Mouse (Mus musculus): ENCODE data around the gene S1pr4. TPM values are rescaled to one million over a fixed set of nuclear protein-coding genes. Genes with fewer than 3 reads are reported as not detected.
A peak's percentile ranks its signal among the peaks of the same experiment; 100 is the strongest.

S1pr4 gene
- polyA plus RNA-seq, 1 experiment: not detected

DNA sequence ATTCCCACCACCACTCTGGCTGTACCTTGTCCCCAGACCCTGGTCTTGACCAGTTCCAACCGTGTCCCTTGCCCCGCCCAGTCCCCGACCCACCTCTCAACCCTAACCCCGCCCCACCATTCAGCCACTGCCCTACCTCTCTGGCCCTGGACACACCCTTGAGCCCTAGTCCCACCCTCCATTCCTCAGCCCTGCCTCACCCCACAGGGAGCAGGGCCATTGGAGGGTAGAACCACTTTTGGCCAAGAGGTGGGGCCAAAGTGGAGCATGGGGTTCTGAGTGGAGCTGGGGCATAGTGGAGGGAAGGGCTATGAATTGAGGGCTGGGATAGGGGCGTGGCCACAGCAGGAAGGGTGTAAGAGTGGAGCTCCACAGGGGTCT lies 34.7 kb downstream of the S1pr4 start:
- Histone ChIP-seq H3K4me3 (no peak overlapping the region), H3K4me2 (ENCODE audit: low read depth) (peak overlapping the region; percentile 58), H3K27me3 (ENCODE audit: control insufficient read depth, insufficient read depth, insufficient read length) (peaks cover 38% of the 10 kb centered on the region), H3K36me3 (ENCODE audit: control insufficient read depth, insufficient read depth) (no peaks in the 10 kb centered on the region), H3ac (ENCODE audit: control insufficient read depth, insufficient read length) (no peak overlapping the region), H3K79me2 (ENCODE audit: control insufficient read depth, insufficient read depth) (no peaks in the 10 kb centered on the region)
- TF ChIP-seq E2F4 (IDR thresholded peaks at IDR 0.05; ENCODE audit: insufficient read depth): no peak
- no peak for TF ChIP-seq CEBPB (IDR thresholded peaks at IDR 0.05; ENCODE audit: insufficient read depth, poor library complexity, severe bottlenecking)
- no peak for TF ChIP-seq TCF12 (IDR thresholded peaks at IDR 0.05; ENCODE audit: insufficient read depth, poor library complexity, severe bottlenecking)
- TF ChIP-seq TCF3 (IDR thresholded peaks at IDR 0.05; ENCODE audit: insufficient read length, low read depth): no peak
- no peak for TF ChIP-seq REST (IDR thresholded peaks at IDR 0.05; ENCODE audit: insufficient read depth, insufficient read length)
- TF ChIP-seq MAX (IDR thresholded peaks at IDR 0.05; ENCODE audit: low read depth): no peak
- no peak for TF ChIP-seq MYOG (IDR thresholded peaks at IDR 0.05; ENCODE audit: control insufficient read depth in 1 of 3, insufficient read depth in 1 of 3, insufficient read length in 2 of 3, low read depth in 2 of 3)
- no peak for TF ChIP-seq POLR2AphosphoS2 (IDR thresholded peaks at IDR 0.05; ENCODE audit: insufficient read length, low read depth)
- TF ChIP-seq SRF (IDR thresholded peaks at IDR 0.05; ENCODE audit: control insufficient read depth, insufficient read length, low read depth): no peak
- no peak for TF ChIP-seq POLR2A (IDR thresholded peaks at IDR 0.05; ENCODE audit: insufficient read length, low read depth)
- no peak for TF ChIP-seq USF1 (IDR thresholded peaks at IDR 0.05; ENCODE audit: low read depth)

DNA sequence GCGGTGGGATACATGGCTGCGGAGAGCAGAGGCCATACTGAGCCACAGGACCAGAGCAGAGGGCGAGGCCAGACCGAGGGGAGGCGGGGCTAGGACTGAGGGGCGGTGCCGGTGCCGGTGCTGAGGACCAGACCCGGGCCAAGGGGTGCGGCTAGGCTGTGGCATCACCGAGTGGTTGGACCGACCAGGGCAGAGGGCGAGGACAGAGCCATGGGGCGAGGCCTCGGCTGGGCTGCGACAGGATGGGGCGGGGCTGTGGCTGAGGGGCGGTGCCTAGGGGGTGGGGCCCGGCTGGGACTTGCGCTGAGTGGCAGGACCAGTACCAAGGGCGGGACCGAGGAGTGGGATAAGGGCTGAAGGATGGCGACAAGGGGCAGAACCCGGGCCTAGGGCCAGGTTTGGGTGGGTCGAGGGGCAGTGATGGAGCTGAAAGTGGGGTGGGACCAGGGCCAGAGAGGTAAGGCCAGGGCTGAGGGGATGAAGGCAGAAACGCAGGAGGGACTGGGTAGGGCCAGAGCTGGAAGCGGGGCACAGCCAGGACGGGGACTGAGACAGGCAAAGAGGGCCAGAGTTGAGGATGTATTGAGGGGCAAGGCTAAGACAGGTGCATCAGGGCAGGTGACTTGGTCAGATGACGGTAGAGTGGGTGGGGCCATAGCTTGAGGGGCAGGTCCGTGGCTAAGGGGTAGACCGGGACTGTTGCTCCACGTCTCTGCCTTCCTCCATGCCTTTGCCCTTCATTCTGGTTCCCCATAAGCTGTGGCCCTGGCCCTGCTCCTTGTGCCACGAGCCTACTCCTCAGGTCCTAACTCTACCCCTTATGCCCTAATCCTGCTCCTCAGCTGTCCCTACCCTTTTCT lies 35.3 kb downstream of the S1pr4 start:
- H3K36me3 ChIP-seq (ENCODE audit: control insufficient read depth, insufficient read depth): no peaks in the 10 kb centered on the region
- H3K27me3 ChIP-seq (ENCODE audit: control insufficient read depth, insufficient read depth, insufficient read length): peaks cover 32% of the 10 kb centered on the region
- TF ChIP-seq POLR2A (IDR thresholded peaks at IDR 0.05; ENCODE audit: insufficient read length, low read depth) (peak; percentile 51), SRF (IDR thresholded peaks at IDR 0.05; ENCODE audit: control insufficient read depth, insufficient read length, low read depth) (peak; percentile 30), REST (IDR thresholded peaks at IDR 0.05; ENCODE audit: insufficient read depth, insufficient read length) (no peak), MAX (IDR thresholded peaks at IDR 0.05; ENCODE audit: low read depth) (no peak), E2F4 (IDR thresholded peaks at IDR 0.05; ENCODE audit: insufficient read depth) (no peak), TCF12 (IDR thresholded peaks at IDR 0.05; ENCODE audit: insufficient read depth, poor library complexity, severe bottlenecking) (no peak)
- H3K4me2 ChIP-seq (ENCODE audit: low read depth): peak overlapping the region; percentile 58
- H3K79me2 ChIP-seq (ENCODE audit: control insufficient read depth, insufficient read depth): no peaks in the 10 kb centered on the region
- H3ac ChIP-seq (ENCODE audit: control insufficient read depth, insufficient read length): no peak overlapping the region
- H3K4me3 ChIP-seq: peak overlapping the region; percentile 7

DNA sequence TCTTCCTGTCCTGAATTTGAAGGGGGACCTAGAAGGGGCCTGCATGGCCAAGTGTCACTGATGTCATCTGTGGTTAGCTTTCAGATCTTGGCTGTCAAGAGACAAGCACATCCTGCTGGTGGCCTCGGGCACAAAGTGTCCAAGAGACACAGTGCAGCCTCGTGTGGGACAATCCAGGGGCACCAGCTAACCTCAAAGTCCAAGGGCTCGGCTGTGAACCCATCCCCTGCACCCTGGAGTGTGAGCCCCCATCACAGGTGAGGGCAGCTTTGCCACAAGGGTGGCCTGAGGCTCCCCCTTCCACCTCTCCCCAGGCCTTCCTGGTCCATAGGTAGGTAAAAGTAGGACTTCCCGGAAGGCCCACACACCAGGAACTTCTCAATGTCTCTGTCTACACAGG lies 36.4 kb downstream of the S1pr4 start:
- H3K4me3 ChIP-seq: no peak overlapping the region
- peak overlapping the region; percentile 58 for H3K4me2 ChIP-seq (ENCODE audit: low read depth)
- H3K27me3 ChIP-seq (ENCODE audit: control insufficient read depth, insufficient read depth, insufficient read length): peaks cover 21% of the 10 kb centered on the region
- H3K79me2 ChIP-seq (ENCODE audit: control insufficient read depth, insufficient read depth): no peaks in the 10 kb centered on the region
- no peak for TF ChIP-seq E2F4 (IDR thresholded peaks at IDR 0.05; ENCODE audit: insufficient read depth)
- TF ChIP-seq TCF3 (IDR thresholded peaks at IDR 0.05; ENCODE audit: insufficient read length, low read depth): no peak
- no peak for TF ChIP-seq TCF12 (IDR thresholded peaks at IDR 0.05; ENCODE audit: insufficient read depth, poor library complexity, severe bottlenecking)
- no peak for TF ChIP-seq POLR2A (IDR thresholded peaks at IDR 0.05; ENCODE audit: insufficient read length, low read depth)
- no peak for TF ChIP-seq CEBPB (IDR thresholded peaks at IDR 0.05; ENCODE audit: insufficient read depth, poor library complexity, severe bottlenecking)
- no peak for TF ChIP-seq MYOG (IDR thresholded peaks at IDR 0.05; ENCODE audit: control insufficient read depth in 1 of 3, insufficient read depth in 1 of 3, insufficient read length in 2 of 3, low read depth in 2 of 3)
- no peak for TF ChIP-seq SRF (IDR thresholded peaks at IDR 0.05; ENCODE audit: control insufficient read depth, insufficient read length, low read depth)
- no peak for TF ChIP-seq REST (IDR thresholded peaks at IDR 0.05; ENCODE audit: insufficient read depth, insufficient read length)
- no peak for TF ChIP-seq POLR2AphosphoS2 (IDR thresholded peaks at IDR 0.05; ENCODE audit: insufficient read length, low read depth)
- TF ChIP-seq USF1 (IDR thresholded peaks at IDR 0.05; ENCODE audit: low read depth): no peak
- no peak for TF ChIP-seq MAX (IDR thresholded peaks at IDR 0.05; ENCODE audit: low read depth)
- H3ac ChIP-seq (ENCODE audit: control insufficient read depth, insufficient read length): no peak overlapping the region
- no peaks in the 10 kb centered on the region for H3K36me3 ChIP-seq (ENCODE audit: control insufficient read depth, insufficient read depth)

DNA sequence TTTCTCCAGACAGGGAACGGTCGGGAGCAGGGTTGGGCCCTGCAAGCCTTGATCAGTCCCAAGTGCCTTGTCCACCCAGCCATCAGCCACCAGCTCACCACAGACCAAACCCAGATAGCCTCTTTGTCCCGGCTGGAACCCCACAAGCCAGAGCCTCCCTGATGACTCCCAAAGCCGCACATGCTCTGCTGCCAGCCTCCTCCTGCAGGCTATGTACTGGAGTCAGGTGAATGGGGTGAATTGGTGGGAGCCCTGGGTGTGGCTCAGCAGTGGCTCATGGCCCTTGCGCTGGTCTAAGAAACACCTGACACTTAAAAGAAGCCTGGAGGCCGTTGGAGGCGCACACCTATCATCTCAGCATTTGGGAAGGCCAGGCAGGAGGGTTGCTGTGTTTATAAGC lies 37.0 kb downstream of the S1pr4 start:
- no peaks in the 10 kb centered on the region for H3K79me2 ChIP-seq (ENCODE audit: control insufficient read depth, insufficient read depth)
- peaks cover 15% of the 10 kb centered on the region for H3K27me3 ChIP-seq (ENCODE audit: control insufficient read depth, insufficient read depth, insufficient read length)
- no peak overlapping the region for H3K4me3 ChIP-seq
- no peak overlapping the region for H3ac ChIP-seq (ENCODE audit: control insufficient read depth, insufficient read length)
- no peak overlapping the region for H3K4me2 ChIP-seq (ENCODE audit: low read depth)
- H3K36me3 ChIP-seq (ENCODE audit: control insufficient read depth, insufficient read depth): no peaks in the 10 kb centered on the region
- TF ChIP-seq TCF12 (IDR thresholded peaks at IDR 0.05; ENCODE audit: insufficient read depth, poor library complexity, severe bottlenecking) (no peak), MYOG (IDR thresholded peaks at IDR 0.05; ENCODE audit: control insufficient read depth in 1 of 3, insufficient read depth in 1 of 3, insufficient read length in 2 of 3, low read depth in 2 of 3) (no peak), SRF (IDR thresholded peaks at IDR 0.05; ENCODE audit: control insufficient read depth, insufficient read length, low read depth) (no peak), POLR2A (IDR thresholded peaks at IDR 0.05; ENCODE audit: insufficient read length, low read depth) (no peak), USF1 (IDR thresholded peaks at IDR 0.05; ENCODE audit: low read depth) (no peak), MAX (IDR thresholded peaks at IDR 0.05; ENCODE audit: low read depth) (no peak), E2F4 (IDR thresholded peaks at IDR 0.05; ENCODE audit: insufficient read depth) (no peak)

DNA sequence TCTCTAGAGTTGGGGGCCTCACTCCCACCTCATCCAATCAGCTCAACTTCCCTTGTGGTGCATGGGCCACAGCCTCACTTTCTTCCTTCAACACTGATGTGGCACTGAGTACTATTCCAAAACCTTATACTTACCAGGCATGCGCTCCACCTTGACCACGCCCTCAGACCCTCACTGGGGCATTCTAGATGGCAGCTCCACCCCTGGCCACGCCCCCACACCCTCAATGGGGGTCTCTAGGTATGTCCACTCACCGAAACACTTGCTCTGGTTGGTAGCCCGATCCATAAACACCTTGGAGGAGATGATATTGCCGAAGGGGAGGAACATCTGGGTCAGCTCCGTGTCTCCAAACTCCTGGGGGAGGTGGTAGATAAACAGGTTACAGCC lies 37.5 kb downstream of the S1pr4 start:
- no peak overlapping the region for H3ac ChIP-seq (ENCODE audit: control insufficient read depth, insufficient read length)
- H3K36me3 ChIP-seq (ENCODE audit: control insufficient read depth, insufficient read depth): no peaks in the 10 kb centered on the region
- TF ChIP-seq REST (IDR thresholded peaks at IDR 0.05; ENCODE audit: insufficient read depth, insufficient read length) (no peak), MYOD1 (IDR thresholded peaks at IDR 0.05; ENCODE audit: control insufficient read depth in 1 of 3, insufficient read length in 2 of 3, low read depth in 2 of 3) (no peak), MAX (IDR thresholded peaks at IDR 0.05; ENCODE audit: low read depth) (no peak), POLR2AphosphoS2 (IDR thresholded peaks at IDR 0.05; ENCODE audit: insufficient read length, low read depth) (no peak), POLR2A (IDR thresholded peaks at IDR 0.05; ENCODE audit: insufficient read length, low read depth) (no peak)
- no peak overlapping the region for H3K4me3 ChIP-seq
- no peaks in the 10 kb centered on the region for H3K79me2 ChIP-seq (ENCODE audit: control insufficient read depth, insufficient read depth)
- H3K4me2 ChIP-seq (ENCODE audit: low read depth): no peak overlapping the region
- peaks cover 11% of the 10 kb centered on the region for H3K27me3 ChIP-seq (ENCODE audit: control insufficient read depth, insufficient read depth, insufficient read length)

Measured in myocyte (in vitro differentiated cells).